Mouse (Mus musculus): ENCODE results near the gene B3galt1. TPM values are rescaled to one million over a fixed set of nuclear protein-coding genes. Genes with fewer than 3 reads are reported as not detected.

B3galt1 gene
- polyA plus RNA-seq, 1 experiment from 2014 or later = 45.2 TPM

GRCm38 (mm10) chr2:67858340-67858739, 292.7 kb downstream of the B3galt1 start:
- no peak overlapping the region for H3K27ac ChIP-seq (ENCODE audit: low read depth, low read length)
- no peak for DNase-seq (ENCODE audit: low spot score)
- H3K4me3 ChIP-seq (ENCODE audit: low read depth, low read length) = no peak overlapping the region
- H3K9ac ChIP-seq (ENCODE audit: low read length) = no peak overlapping the region
- WGBS = 85% methylated on average over 2 of the region's 2 CpGs
- ATAC-seq = no peak
- no peaks in the 10 kb centered on the region for H3K4me1 ChIP-seq (ENCODE audit: control insufficient read depth, insufficient read depth, low read length)
- H3K27me3 ChIP-seq (replicated peaks; ENCODE audit: control insufficient read depth, insufficient read depth, low read length) = no peaks in the 10 kb centered on the region
- no peaks in the 10 kb centered on the region for H3K36me3 ChIP-seq (ENCODE audit: control insufficient read depth, insufficient read depth, low read length)
- H3K9me3 ChIP-seq (replicated peaks; ENCODE audit: control insufficient read depth, low read length) = no peaks in the 10 kb centered on the region
- no peak overlapping the region for H3K4me2 ChIP-seq (ENCODE audit: low read length)

- Histone ChIP-seq H3K4me1 (ENCODE audit: control insufficient read depth, insufficient read depth, low read length) (no peaks in the 10 kb centered on the region), H3K9me3 (replicated peaks; ENCODE audit: control insufficient read depth, low read length) (no peaks in the 10 kb centered on the region), H3K27me3 (replicated peaks; ENCODE audit: control insufficient read depth, insufficient read depth, low read length) (no peaks in the 10 kb centered on the region), H3K36me3 (ENCODE audit: control insufficient read depth, insufficient read depth, low read length) (no peaks in the 10 kb centered on the region), H3K4me2 (ENCODE audit: low read length) (no peak overlapping the region), H3K9ac (ENCODE audit: low read length) (no peak overlapping the region), H3K4me3 (ENCODE audit: low read depth, low read length) (no peak overlapping the region), H3K27ac (ENCODE audit: low read depth, low read length) (no peak overlapping the region)
- ATAC-seq (no peak), DNase-seq (ENCODE audit: low spot score) (no peak)
- 58% methylated on average over 2 of the region's 2 CpGs for WGBS
Measured at GRCm38 (mm10) chr2:67859004-67859403, 293.3 kb downstream of the B3galt1 start.

- Histone ChIP-seq H3K4me3 (ENCODE audit: low read depth, low read length) (no peak overlapping the region), H3K27ac (ENCODE audit: low read depth, low read length) (no peak overlapping the region), H3K27me3 (replicated peaks; ENCODE audit: control insufficient read depth, insufficient read depth, low read length) (no peaks in the 10 kb centered on the region), H3K9me3 (replicated peaks; ENCODE audit: control insufficient read depth, low read length) (no peaks in the 10 kb centered on the region), H3K9ac (ENCODE audit: low read length) (no peak overlapping the region), H3K4me2 (ENCODE audit: low read length) (no peak overlapping the region), H3K36me3 (ENCODE audit: control insufficient read depth, insufficient read depth, low read length) (no peaks in the 10 kb centered on the region), H3K4me1 (ENCODE audit: control insufficient read depth, insufficient read depth, low read length) (no peaks in the 10 kb centered on the region)
- ATAC-seq = peak; percentile 68
- peak; percentile 38 for DNase-seq (ENCODE audit: low spot score)
- WGBS = 50% methylated on average over 3 of the region's 3 CpGs
Measured at GRCm38 (mm10) chr2:67873368-67873767, 307.7 kb downstream of the B3galt1 start.

GRCm38 (mm10) chr2:67879836-67880235, 314.2 kb downstream of the B3galt1 start:
- Histone ChIP-seq H3K27ac (ENCODE audit: low read depth, low read length) (no peak overlapping the region), H3K9me3 (replicated peaks; ENCODE audit: control insufficient read depth, low read length) (no peaks in the 10 kb centered on the region), H3K9ac (ENCODE audit: low read length) (no peak overlapping the region), H3K4me1 (ENCODE audit: control insufficient read depth, insufficient read depth, low read length) (no peaks in the 10 kb centered on the region), H3K27me3 (replicated peaks; ENCODE audit: control insufficient read depth, insufficient read depth, low read length) (no peaks in the 10 kb centered on the region), H3K4me2 (ENCODE audit: low read length) (no peak overlapping the region), H3K36me3 (ENCODE audit: control insufficient read depth, insufficient read depth, low read length) (no peaks in the 10 kb centered on the region), H3K4me3 (ENCODE audit: low read depth, low read length) (no peak overlapping the region)
- DNase-seq (ENCODE audit: low spot score) = no peak
- ATAC-seq = no peak
- WGBS = 85% methylated on average over 3 of the region's 3 CpGs

- Histone ChIP-seq H3K4me3 (ENCODE audit: low read depth, low read length) (no peak overlapping the region), H3K27ac (ENCODE audit: low read depth, low read length) (no peak overlapping the region), H3K36me3 (ENCODE audit: control insufficient read depth, insufficient read depth, low read length) (no peaks in the 10 kb centered on the region), H3K9me3 (replicated peaks; ENCODE audit: control insufficient read depth, low read length) (no peaks in the 10 kb centered on the region), H3K27me3 (replicated peaks; ENCODE audit: control insufficient read depth, insufficient read depth, low read length) (no peaks in the 10 kb centered on the region), H3K9ac (ENCODE audit: low read length) (no peak overlapping the region), H3K4me2 (ENCODE audit: low read length) (no peak overlapping the region), H3K4me1 (ENCODE audit: control insufficient read depth, insufficient read depth, low read length) (no peaks in the 10 kb centered on the region)
- WGBS = 83% methylated on average over 1 of the region's 1 CpGs
- DNase-seq (ENCODE audit: low spot score) (no peak), ATAC-seq (no peak)
Measured at GRCm38 (mm10) chr2:67881713-67882281, 316.1 kb downstream of the B3galt1 start.

GRCm38 (mm10) chr2:67897956-67898689, 332.5 kb downstream of the B3galt1 start:
- DNase-seq (ENCODE audit: low spot score) (peak; percentile 44), ATAC-seq (peak; percentile 60; the same call in 1 of the 2 replicates)
- no peaks in the 10 kb centered on the region for H3K27me3 ChIP-seq (replicated peaks; ENCODE audit: control insufficient read depth, insufficient read depth, low read length)
- H3K9me3 ChIP-seq (replicated peaks; ENCODE audit: control insufficient read depth, low read length) = no peaks in the 10 kb centered on the region
- H3K36me3 ChIP-seq (ENCODE audit: control insufficient read depth, insufficient read depth, low read length) = no peaks in the 10 kb centered on the region
- no peak overlapping the region for H3K4me3 ChIP-seq (ENCODE audit: low read depth, low read length)
- H3K4me1 ChIP-seq (ENCODE audit: control insufficient read depth, insufficient read depth, low read length) = no peaks in the 10 kb centered on the region; the same call in none of the 2 replicates
- no peak overlapping the region for H3K9ac ChIP-seq (ENCODE audit: low read length)
- WGBS = 13% methylated on average over 2 of the region's 2 CpGs
- no peak overlapping the region for H3K27ac ChIP-seq (ENCODE audit: low read depth, low read length)
- no peak overlapping the region for H3K4me2 ChIP-seq (ENCODE audit: low read length)

GRCm38 (mm10) chr2:67901574-67901973, 335.9 kb downstream of the B3galt1 start:
- Histone ChIP-seq H3K9me3 (replicated peaks; ENCODE audit: control insufficient read depth, low read length) (no peaks in the 10 kb centered on the region), H3K9ac (ENCODE audit: low read length) (no peak overlapping the region), H3K4me1 (ENCODE audit: control insufficient read depth, insufficient read depth, low read length) (peaks cover 3% of the 10 kb centered on the region), H3K27me3 (replicated peaks; ENCODE audit: control insufficient read depth, insufficient read depth, low read length) (no peaks in the 10 kb centered on the region), H3K27ac (ENCODE audit: low read depth, low read length) (no peak overlapping the region), H3K4me2 (ENCODE audit: low read length) (no peak overlapping the region), H3K4me3 (ENCODE audit: low read depth, low read length) (no peak overlapping the region), H3K36me3 (ENCODE audit: control insufficient read depth, insufficient read depth, low read length) (no peaks in the 10 kb centered on the region)
- WGBS = 53% methylated on average over 6 of the region's 6 CpGs
- ATAC-seq (no peak), DNase-seq (ENCODE audit: low spot score) (no peak)

- DNase-seq (ENCODE audit: low spot score) = no peak
- no peak for ATAC-seq
- Histone ChIP-seq H3K27me3 (replicated peaks; ENCODE audit: control insufficient read depth, insufficient read depth, low read length) (no peaks in the 10 kb centered on the region), H3K9me3 (replicated peaks; ENCODE audit: control insufficient read depth, low read length) (no peaks in the 10 kb centered on the region), H3K36me3 (ENCODE audit: control insufficient read depth, insufficient read depth, low read length) (no peaks in the 10 kb centered on the region), H3K4me1 (ENCODE audit: control insufficient read depth, insufficient read depth, low read length) (peaks cover 3% of the 10 kb centered on the region), H3K4me2 (ENCODE audit: low read length) (no peak overlapping the region), H3K27ac (ENCODE audit: low read depth, low read length) (no peak overlapping the region), H3K9ac (ENCODE audit: low read length) (no peak overlapping the region), H3K4me3 (ENCODE audit: low read depth, low read length) (no peak overlapping the region)
- WGBS = 48% methylated on average over 8 of the region's 8 CpGs
Measured at GRCm38 (mm10) chr2:67902651-67903292, 337.1 kb downstream of the B3galt1 start.

- ATAC-seq (peak; percentile 37; the same call in 1 of the 2 replicates), DNase-seq (ENCODE audit: low spot score) (peak; percentile 33)
- Histone ChIP-seq H3K27ac (ENCODE audit: low read depth, low read length) (no peak overlapping the region), H3K4me1 (ENCODE audit: control insufficient read depth, insufficient read depth, low read length) (peaks cover 3% of the 10 kb centered on the region; the same call in 1 of the 2 replicates), H3K4me3 (ENCODE audit: low read depth, low read length) (no peak overlapping the region), H3K36me3 (ENCODE audit: control insufficient read depth, insufficient read depth, low read length) (no peaks in the 10 kb centered on the region), H3K9ac (ENCODE audit: low read length) (no peak overlapping the region), H3K27me3 (replicated peaks; ENCODE audit: control insufficient read depth, insufficient read depth, low read length) (no peaks in the 10 kb centered on the region), H3K4me2 (ENCODE audit: low read length) (no peak overlapping the region), H3K9me3 (replicated peaks; ENCODE audit: control insufficient read depth, low read length) (no peaks in the 10 kb centered on the region)
- WGBS = 5% methylated on average over 1 of the region's 1 CpGs
Measured at GRCm38 (mm10) chr2:67903769-67904168, 338.1 kb downstream of the B3galt1 start.
